Mouse (Mus musculus): ENCODE data around the gene Pogk. TPM values are rescaled to one million over a fixed set of nuclear protein-coding genes. Genes with fewer than 3 reads are reported as not detected.

Pogk gene
- 7.1 and 7.3 TPM in 2 replicates for polyA plus RNA-seq (2012; rRNA removed)

- H3K4me3 ChIP-seq (ENCODE audit: control insufficient read depth, low read depth, low read length) = peak within 1 kb of the TSS; percentile 95
- peaks cover 6% of the 10 kb centered on the region for H3K4me1 ChIP-seq (ENCODE audit: control insufficient read depth, insufficient read depth, low read length)
- no peaks in the 10 kb centered on the region for H3K36me3 ChIP-seq (ENCODE audit: control insufficient read depth, insufficient read depth, low read length)
- no peaks in the 10 kb centered on the region for H3K27me3 ChIP-seq (ENCODE audit: control insufficient read depth, insufficient read depth, low read length)
- H3K27ac ChIP-seq (ENCODE audit: control insufficient read depth, insufficient read depth, low read depth, low read length) = peak within 1 kb of the TSS; percentile 81
- TF ChIP-seq CTCF (IDR thresholded peaks at IDR 0.05; ENCODE audit: control insufficient read depth, insufficient read depth, insufficient replicate concordance, low read depth, low read length) = no peak
- TF ChIP-seq POLR2A (IDR thresholded peaks at IDR 0.05; ENCODE audit: control insufficient read depth, low read depth, low read length) = peak; percentile 61
Measured at GRCm38 (mm10) chr1:166409701-166410220, at the start of gene Pogk. Gene Pogk (minus strand): TSS chr1:166409863.

GRCm38 (mm10) chr1:166441992-166442391 lies 32.3 kb upstream of the Pogk start:
- peak overlapping the region; percentile 31 for H3K4me3 ChIP-seq (ENCODE audit: control insufficient read depth, low read depth, low read length)
- H3K27me3 ChIP-seq (ENCODE audit: control insufficient read depth, insufficient read depth, low read length) = no peaks in the 10 kb centered on the region
- no peak overlapping the region for H3K27ac ChIP-seq (ENCODE audit: control insufficient read depth, insufficient read depth, low read depth, low read length)
- TF ChIP-seq POLR2A (IDR thresholded peaks at IDR 0.05; ENCODE audit: control insufficient read depth, low read depth, low read length) (no peak), CTCF (IDR thresholded peaks at IDR 0.05; ENCODE audit: control insufficient read depth, insufficient read depth, insufficient replicate concordance, low read depth, low read length) (no peak)
- H3K36me3 ChIP-seq (ENCODE audit: control insufficient read depth, insufficient read depth, low read length) = no peaks in the 10 kb centered on the region
- H3K4me1 ChIP-seq (ENCODE audit: control insufficient read depth, insufficient read depth, low read length) = no peaks in the 10 kb centered on the region; the same call in 1 of the 2 replicates

- Histone ChIP-seq H3K4me1 (ENCODE audit: control insufficient read depth, insufficient read depth, low read length) (no peaks in the 10 kb centered on the region; the same call in 1 of the 2 replicates), H3K27ac (ENCODE audit: control insufficient read depth, insufficient read depth, low read depth, low read length) (no peak overlapping the region), H3K36me3 (ENCODE audit: control insufficient read depth, insufficient read depth, low read length) (no peaks in the 10 kb centered on the region), H3K27me3 (ENCODE audit: control insufficient read depth, insufficient read depth, low read length) (no peaks in the 10 kb centered on the region), H3K4me3 (ENCODE audit: control insufficient read depth, low read depth, low read length) (no peak overlapping the region)
- TF ChIP-seq CTCF (IDR thresholded peaks at IDR 0.05; ENCODE audit: control insufficient read depth, insufficient read depth, insufficient replicate concordance, low read depth, low read length) = no peak
- no peak for TF ChIP-seq POLR2A (IDR thresholded peaks at IDR 0.05; ENCODE audit: control insufficient read depth, low read depth, low read length)
Measured at GRCm38 (mm10) chr1:166439426-166439825, 29.8 kb upstream of the Pogk start.

GRCm38 (mm10) chr1:166429809-166430431 lies 20.3 kb upstream of the Pogk start:
- TF ChIP-seq POLR2A (IDR thresholded peaks at IDR 0.05; ENCODE audit: control insufficient read depth, low read depth, low read length) (no peak), CTCF (IDR thresholded peaks at IDR 0.05; ENCODE audit: control insufficient read depth, insufficient read depth, insufficient replicate concordance, low read depth, low read length) (no peak)
- Histone ChIP-seq H3K4me3 (ENCODE audit: control insufficient read depth, low read depth, low read length) (no peak overlapping the region), H3K36me3 (ENCODE audit: control insufficient read depth, insufficient read depth, low read length) (no peaks in the 10 kb centered on the region), H3K4me1 (ENCODE audit: control insufficient read depth, insufficient read depth, low read length) (peaks cover 2% of the 10 kb centered on the region; the same call in 1 of the 2 replicates), H3K27me3 (ENCODE audit: control insufficient read depth, insufficient read depth, low read length) (no peaks in the 10 kb centered on the region), H3K27ac (ENCODE audit: control insufficient read depth, insufficient read depth, low read depth, low read length) (no peak overlapping the region)

GRCm38 (mm10) chr1:166429053-166429452 lies 19.4 kb upstream of the Pogk start:
- Histone ChIP-seq H3K4me3 (ENCODE audit: control insufficient read depth, low read depth, low read length) (no peak overlapping the region), H3K27ac (ENCODE audit: control insufficient read depth, insufficient read depth, low read depth, low read length) (no peak overlapping the region), H3K27me3 (ENCODE audit: control insufficient read depth, insufficient read depth, low read length) (no peaks in the 10 kb centered on the region), H3K4me1 (ENCODE audit: control insufficient read depth, insufficient read depth, low read length) (peaks cover 2% of the 10 kb centered on the region; the same call in 1 of the 2 replicates), H3K36me3 (ENCODE audit: control insufficient read depth, insufficient read depth, low read length) (no peaks in the 10 kb centered on the region)
- TF ChIP-seq CTCF (IDR thresholded peaks at IDR 0.05; ENCODE audit: control insufficient read depth, insufficient read depth, insufficient replicate concordance, low read depth, low read length) (no peak), POLR2A (IDR thresholded peaks at IDR 0.05; ENCODE audit: control insufficient read depth, low read depth, low read length) (no peak)

GRCm38 (mm10) chr1:166412266-166412665 lies 2.6 kb upstream of the Pogk start:
- H3K4me3 ChIP-seq (ENCODE audit: control insufficient read depth, low read depth, low read length) = no peak overlapping the region
- peaks cover 6% of the 10 kb centered on the region for H3K4me1 ChIP-seq (ENCODE audit: control insufficient read depth, insufficient read depth, low read length)
- no peaks in the 10 kb centered on the region for H3K27me3 ChIP-seq (ENCODE audit: control insufficient read depth, insufficient read depth, low read length)
- no peak overlapping the region for H3K27ac ChIP-seq (ENCODE audit: control insufficient read depth, insufficient read depth, low read depth, low read length)
- TF ChIP-seq CTCF (IDR thresholded peaks at IDR 0.05; ENCODE audit: control insufficient read depth, insufficient read depth, insufficient replicate concordance, low read depth, low read length) (no peak), POLR2A (IDR thresholded peaks at IDR 0.05; ENCODE audit: control insufficient read depth, low read depth, low read length) (no peak)
- no peaks in the 10 kb centered on the region for H3K36me3 ChIP-seq (ENCODE audit: control insufficient read depth, insufficient read depth, low read length)

- H3K36me3 ChIP-seq (ENCODE audit: control insufficient read depth, insufficient read depth, low read length) = no peaks in the 10 kb centered on the region
- TF ChIP-seq POLR2A (IDR thresholded peaks at IDR 0.05; ENCODE audit: control insufficient read depth, low read depth, low read length) = no peak
- no peak for TF ChIP-seq CTCF (IDR thresholded peaks at IDR 0.05; ENCODE audit: control insufficient read depth, insufficient read depth, insufficient replicate concordance, low read depth, low read length)
Measured at GRCm38 (mm10) chr1:166411541-166411940, 1.9 kb upstream of the Pogk start.

More at GRCm38 (mm10) chr1:166411541-166411940, 1.9 kb upstream of the Pogk start:
- Histone ChIP-seq H3K27me3 (ENCODE audit: control insufficient read depth, insufficient read depth, low read length) (no peaks in the 10 kb centered on the region), H3K27ac (ENCODE audit: control insufficient read depth, insufficient read depth, low read depth, low read length) (no peak overlapping the region), H3K4me3 (ENCODE audit: control insufficient read depth, low read depth, low read length) (no peak overlapping the region), H3K4me1 (ENCODE audit: control insufficient read depth, insufficient read depth, low read length) (peaks cover 6% of the 10 kb centered on the region)
